Mouse (Mus musculus) mouse embryonic stem cell (cell line): ENCODE results near the gene Olfr1360.
"Not testable (repeated sequence)": the region's sequence is repeated elsewhere in the genome, so short reads cannot be mapped to it uniquely, and the experiment has no call there.

Experiments used
- in situ Hi-C, 2 experiments: fragments of 300-500 bp; cut with MboI; formaldehyde crosslinking; loops; 1 replicate in 1 of 2; 3 replicates in 1 of 2; pipeline ENCODE4 v1.14.3; 2019 to 2020; ENCODE audit warnings: low sequenced_read_pairs in 2 of 2, low pct_unique_long_range_greater_than_20kb in 1 of 2, mixed read lengths in 1 of 2; ENCODE audit not compliant: unreplicated experiment in 1 of 2

Gene Olfr1360

DNA sequence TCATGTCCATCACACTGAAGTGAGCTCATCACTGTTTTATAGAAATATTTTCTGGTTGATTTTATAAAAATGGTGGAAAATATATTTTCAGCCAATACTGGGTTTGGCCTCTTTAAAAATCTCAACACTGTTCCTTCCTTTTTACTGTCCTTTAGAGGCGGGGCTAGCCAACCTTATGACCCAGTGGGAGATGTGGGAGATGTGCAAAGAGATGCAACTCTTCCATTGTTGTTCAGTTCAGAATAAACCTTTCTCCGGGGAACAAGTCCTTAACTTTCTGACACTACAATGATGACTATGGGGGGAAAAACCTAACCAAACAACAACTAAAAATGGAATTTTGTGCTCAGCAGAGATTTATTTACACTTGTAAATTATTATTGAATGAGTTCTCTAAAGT lies at the start of gene Olfr1360:
Gene Olfr1360 (minus strand): TSS at position 101 of the 400 bp plus-strand sequence.
- in situ Hi-C loops, result loop anchor here (25.0 kb wide), 1 partner anchor 290 kb away; no protein-coding TSS in a partner anchor

DNA sequence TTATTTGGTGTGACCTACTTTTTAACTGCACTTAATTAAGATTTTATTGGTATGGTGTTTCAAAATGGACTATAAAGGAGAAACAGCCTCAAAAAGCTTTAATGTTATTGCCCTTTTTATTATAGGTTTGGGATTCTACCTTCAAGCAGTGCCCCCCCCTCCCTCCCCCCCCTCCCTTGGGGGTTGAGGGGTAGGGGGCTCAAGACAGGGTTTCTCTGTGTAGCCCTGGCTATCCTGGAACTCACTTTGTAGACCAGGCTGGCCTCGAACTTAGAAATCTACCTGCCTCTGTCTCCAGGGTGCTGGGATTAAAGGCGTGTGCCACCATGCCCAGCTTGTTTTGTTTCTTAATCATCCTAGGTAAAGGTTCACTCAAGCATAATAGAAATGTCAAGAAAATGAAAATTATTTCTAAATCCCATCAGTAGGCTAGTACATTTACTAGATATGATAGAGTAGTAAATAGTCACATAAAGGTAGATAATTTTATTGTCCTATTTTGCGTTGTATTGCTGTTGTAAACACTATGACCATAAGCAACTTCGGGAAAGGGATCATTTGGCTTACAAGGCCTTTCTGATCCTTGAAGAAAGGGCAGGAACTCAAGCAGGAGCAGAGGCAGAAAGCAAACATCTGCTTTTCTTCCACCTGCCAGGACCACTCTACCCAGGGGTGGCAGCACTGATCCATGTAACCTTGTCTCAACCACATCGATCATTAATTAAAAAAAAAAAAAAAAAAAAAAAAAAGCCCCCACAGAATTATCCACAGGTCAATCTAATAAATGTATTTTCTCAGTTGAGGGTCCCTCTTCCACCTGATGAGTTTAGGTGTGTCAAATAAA lies 46.0 kb upstream of the Olfr1360 start:
- in situ Hi-C loops, result no loop called here

DNA sequence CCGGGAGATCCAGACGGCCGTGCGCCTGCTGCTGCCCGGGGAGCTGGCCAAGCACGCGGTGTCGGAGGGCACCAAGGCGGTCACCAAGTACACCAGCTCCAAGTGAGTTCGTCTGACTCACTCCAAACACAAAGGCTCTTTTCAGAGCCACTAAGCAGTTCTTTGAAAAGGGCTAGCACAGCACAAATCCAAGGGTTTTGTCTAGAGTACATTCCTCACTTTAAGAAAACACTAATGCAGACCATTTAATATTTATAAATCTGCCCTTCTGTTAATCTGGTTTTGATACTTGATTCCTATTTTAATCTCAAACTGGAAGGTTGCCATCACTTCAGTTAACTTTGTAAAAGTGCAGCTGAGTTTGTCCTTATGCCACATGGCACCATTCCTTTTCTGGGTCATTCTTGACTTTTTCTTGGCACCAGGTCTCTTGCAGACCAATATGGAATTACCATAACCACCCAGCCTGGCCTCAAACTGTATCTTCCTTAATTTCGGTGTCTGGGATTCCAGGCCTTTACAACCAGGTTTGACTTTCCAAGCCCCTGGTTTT lies 45.2 kb upstream of the Olfr1360 start:
- in situ Hi-C loops, result no loop called here

DNA sequence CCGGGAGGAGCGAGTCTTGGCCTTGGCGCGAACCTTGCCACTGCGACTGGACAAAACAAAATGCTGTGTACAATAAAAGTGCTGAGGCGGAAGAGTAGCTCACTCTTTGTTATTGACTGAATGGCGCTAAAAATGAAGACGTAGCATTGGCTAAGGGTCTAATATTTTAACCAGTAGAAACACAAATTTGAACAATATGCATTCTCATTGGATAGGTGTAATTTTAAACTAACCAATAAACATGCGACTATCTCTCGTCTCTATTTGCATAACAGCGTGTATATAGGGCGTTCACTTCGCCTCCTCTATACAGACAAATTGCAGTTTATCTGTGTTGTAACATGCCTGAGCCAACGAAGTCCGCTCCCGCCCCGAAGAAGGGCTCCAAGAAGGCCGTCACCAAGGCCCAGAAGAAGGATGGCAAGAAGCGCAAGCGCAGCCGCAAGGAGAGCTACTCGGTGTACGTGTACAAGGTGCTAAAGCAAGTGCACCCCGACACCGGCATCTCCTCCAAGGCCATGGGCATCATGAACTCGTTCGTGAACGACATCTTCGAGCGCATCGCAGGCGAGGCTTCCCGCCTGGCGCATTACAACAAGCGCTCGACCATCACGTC lies 44.7 kb upstream of the Olfr1360 start, which contains the start of gene Hist1h2bm:
Gene Hist1h2bm (plus strand): TSS at position 288 of the 616 bp plus-strand sequence.
- in situ Hi-C loops, result not testable (repeated sequence)

DNA sequence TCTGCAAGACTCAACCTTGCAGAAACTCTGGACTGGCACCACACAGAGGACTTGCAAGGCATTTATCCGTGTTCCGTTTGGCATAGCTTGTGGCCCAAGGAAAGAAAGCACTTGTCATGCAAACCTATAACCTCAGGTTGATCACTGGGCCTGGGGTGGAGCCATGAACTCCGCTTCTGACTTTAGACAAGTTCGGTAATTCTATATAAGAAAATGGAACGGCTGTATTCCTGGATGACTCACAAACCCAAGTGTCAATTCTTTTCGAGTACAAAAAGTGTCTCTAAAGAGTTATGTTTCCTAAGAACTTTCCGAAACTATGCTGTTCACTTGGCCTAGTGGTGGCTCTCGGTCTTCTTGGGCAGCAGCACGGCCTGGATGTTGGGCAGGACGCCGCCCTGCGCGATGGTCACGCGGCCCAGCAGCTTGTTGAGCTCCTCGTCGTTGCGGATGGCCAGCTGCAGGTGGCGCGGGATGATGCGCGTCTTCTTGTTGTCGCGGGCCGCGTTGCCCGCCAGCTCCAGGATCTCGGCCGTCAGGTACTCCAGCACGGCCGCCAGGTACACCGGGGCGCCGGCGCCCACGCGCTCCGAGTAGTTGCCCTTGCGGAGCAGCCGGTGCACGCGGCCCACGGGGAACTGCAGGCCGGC lies 44.0 kb upstream of the Olfr1360 start:
- in situ Hi-C loops, result not testable (repeated sequence)

DNA sequence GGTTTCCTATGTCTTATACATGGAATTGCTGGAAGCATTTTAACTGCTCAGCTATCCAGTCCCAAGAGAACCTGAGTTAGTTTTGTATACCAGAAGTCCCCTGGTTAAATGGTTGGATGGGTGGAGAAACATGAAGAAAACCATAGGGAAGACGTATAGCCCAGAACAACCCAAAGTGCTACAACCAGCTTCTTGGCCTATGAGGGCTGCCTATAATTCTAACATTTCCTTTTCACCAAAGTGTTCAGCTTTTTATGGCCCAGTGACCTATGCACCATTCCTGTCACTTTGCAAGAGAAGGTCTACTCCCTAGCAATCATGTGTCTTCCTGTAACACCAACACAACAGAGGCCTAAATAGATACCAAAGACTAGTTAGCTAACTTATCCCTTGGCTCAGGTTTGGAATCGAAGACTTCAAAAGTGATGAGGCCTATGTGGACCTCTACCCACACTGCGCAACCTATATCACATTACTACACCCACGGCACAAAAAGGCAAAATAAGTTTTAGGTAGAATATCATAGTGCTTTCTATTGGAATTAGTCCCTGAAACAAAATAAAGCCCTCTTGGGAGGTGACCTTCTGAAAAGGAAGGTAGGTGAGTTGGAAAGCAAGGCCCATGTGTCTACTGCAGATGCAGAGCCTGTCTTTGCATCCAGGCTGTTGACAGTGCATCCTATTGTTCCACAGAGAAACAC lies 41.3 kb upstream of the Olfr1360 start:
- in situ Hi-C loops, result loop anchor here in 1 of 2 experiments (10.0 kb wide), 1 partner anchor 316 kb away; the partner anchor contains the start of genes Hist1h2ah and Hist1h2bk

DNA sequence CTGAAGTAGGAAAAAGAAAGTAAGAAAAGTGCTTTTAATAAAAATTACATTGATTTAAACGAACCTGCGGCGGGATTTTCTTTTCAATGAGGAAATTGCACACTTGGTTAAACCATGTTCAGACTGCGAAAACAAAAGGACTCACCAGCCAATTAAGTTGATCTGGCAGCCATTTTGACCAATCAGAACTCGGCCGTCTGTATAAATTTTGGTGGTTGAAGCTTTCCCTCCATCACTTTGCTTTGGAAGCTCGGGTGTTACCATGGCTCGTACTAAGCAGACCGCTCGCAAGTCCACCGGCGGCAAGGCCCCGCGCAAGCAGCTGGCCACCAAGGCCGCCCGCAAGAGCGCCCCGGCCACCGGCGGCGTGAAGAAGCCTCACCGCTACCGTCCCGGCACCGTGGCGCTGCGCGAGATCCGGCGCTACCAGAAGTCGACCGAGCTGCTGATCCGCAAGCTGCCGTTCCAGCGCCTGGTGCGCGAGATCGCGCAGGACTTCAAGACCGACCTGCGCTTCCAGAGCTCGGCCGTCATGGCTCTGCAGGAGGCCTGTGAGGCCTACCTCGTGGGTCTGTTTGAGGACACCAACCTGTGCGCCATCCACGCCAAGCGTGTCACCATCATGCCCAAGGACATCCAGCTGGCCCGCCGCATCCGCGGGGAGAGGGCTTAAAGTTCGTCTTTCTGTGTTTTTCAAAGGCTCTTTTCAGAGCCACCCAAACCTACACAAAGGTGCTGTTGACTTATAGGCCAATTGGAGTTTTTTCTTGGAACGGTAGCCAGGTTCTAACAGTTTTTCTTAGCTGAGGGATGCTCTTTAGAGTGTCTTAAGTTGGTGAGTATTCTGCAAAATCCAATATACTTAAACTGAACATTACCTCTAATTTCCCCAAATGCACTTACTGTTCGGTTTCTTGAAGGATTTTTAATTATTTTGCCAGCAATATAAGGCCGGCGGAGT lies 40.5 kb upstream of the Olfr1360 start, which contains the start of gene Hist1h3h:
Gene Hist1h3h (plus strand): TSS at position 263 of the 961 bp plus-strand sequence.
- in situ Hi-C loops, result loop anchor here in 1 of 2 experiments (10.0 kb wide), 1 partner anchor 317 kb away; the partner anchor contains the start of genes Hist1h2ah and Hist1h2bk

DNA sequence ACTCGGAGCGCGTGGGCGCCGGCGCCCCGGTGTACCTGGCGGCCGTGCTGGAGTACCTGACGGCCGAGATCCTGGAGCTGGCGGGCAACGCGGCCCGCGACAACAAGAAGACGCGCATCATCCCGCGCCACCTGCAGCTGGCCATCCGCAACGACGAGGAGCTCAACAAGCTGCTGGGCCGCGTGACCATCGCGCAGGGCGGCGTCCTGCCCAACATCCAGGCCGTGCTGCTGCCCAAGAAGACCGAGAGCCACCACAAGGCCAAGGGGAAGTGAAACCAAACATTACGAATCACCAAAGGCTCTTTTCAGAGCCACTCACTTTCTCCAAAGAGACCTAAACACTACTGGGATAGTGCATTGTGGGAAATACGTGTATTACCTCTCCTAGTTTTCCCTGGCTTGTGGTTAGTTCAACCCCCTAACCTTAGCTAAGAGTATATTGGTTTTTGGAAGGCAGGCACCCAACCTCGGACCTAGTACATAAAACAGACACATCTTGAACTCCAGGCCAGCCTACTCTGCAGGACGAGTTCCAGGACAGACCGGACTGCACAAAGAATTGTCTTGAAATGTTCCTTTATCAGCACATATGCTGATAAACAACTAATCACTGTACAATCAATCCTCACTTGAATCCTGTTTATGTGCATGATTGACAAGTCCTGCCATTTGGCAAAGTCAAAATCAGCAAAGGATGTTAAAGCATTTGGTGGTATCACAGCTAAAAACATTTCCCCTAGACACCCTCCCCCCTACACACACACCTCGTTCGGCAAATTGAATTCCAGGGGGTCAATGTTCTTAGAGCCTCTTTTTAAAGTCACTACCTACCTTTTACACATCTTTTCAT lies 39.6 kb upstream of the Olfr1360 start:
- in situ Hi-C loops, result loop anchor here in 1 of 2 experiments (10.0 kb wide), 1 partner anchor 318 kb away; the partner anchor contains the start of genes Hist1h2ah and Hist1h2bk

DNA sequence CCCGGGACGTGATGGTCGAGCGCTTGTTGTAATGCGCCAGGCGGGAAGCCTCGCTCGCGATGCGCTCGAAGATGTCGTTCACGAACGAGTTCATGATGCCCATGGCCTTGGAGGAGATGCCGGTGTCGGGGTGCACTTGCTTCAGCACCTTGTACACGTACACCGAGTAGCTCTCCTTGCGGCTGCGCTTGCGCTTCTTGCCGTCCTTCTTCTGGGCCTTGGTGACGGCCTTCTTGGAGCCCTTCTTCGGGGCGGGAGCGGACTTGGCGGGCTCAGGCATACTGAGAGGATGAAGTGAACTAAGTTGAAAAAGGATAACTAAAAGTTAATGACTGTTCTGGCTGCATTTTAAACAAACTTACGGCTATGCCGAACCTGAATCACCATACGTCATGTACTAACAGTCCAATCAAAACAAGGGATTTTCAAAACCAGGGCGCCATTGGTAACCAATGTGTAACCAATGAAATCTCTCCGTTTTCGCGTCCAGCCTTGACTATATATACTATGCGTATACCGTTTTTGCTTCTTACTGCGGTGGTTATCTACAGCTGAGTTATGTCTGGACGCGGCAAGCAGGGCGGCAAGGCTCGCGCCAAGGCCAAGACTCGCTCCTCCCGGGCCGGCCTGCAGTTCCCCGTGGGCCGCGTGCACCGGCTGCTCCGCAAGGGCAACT lies 38.8 kb upstream of the Olfr1360 start, which contains the start of the genes Hist1h2bl and Hist1h2ai:
Gene Hist1h2bl (minus strand): TSS at position 280 of the 676 bp plus-strand sequence.
Gene Hist1h2ai (plus strand): TSS at position 559 of the 676 bp plus-strand sequence.
- in situ Hi-C loops, result loop anchor here in 1 of 2 experiments (10.0 kb wide), 1 partner anchor 319 kb away; the partner anchor contains the start of genes Hist1h2ah and Hist1h2bk

DNA sequence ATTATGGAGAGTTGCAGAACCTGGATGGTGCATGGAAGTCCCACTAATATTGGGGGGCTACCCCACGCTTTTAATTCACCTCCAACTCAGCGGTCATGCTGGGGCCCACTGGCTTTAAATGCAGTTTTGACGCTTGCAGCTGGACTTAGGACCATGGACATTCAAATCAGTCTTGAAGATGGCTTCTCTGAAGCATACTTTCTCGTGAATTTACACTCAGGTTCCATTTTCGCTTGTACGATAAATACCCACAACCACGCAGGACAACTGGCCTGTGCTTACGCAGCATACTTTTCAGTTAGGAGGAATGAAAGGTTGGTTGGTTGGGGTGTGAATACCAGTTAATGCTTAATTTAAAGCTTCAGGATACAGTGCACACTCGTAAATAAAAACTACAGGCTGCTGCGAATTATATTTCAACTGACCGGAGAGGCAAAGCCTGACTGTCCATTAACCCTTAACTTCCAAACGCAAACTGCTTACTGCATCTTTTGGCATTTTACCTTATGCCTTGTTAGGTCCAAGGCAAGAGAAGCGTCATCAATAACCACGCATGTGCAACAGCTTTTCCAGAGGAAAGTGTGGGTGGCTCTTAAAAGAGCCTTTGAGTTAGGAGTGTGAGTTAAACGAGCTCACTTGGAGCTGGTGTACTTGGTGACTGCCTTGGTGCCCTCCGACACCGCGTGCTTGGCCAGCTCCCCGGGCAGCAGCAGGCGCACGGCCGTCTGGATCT lies 38.1 kb upstream of the Olfr1360 start:
- in situ Hi-C loops, result loop anchor here in 1 of 2 experiments (10.0 kb wide), 1 partner anchor 320 kb away; the partner anchor contains the start of genes Hist1h2ah and Hist1h2bk

DNA sequence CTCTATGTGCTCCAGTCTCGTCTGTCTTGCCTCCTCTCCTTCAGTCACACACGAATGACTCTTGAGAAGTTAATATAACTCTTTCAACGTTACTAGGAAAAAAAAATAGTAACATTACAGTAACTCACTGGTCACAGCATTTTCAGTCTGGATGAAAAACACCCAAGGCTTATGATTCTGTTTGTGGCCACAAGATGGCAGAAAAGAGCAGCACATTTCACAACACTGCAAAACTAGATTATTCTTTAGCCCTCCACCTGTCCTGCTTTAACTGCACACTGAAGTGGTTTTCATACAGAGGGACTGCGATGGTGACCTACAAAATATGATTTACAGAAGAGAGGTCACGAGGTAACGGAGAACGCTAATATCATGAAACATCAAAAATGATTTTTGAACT lies 37.5 kb upstream of the Olfr1360 start:
- in situ Hi-C loops, result loop anchor here (5.0 to 10.0 kb wide), 2 partner anchors 313 to 320 kb away; partner anchors contain the start of genes Hist1h2ah (in 1 of the 2) and Hist1h2bk (in 1 of the 2)

DNA sequence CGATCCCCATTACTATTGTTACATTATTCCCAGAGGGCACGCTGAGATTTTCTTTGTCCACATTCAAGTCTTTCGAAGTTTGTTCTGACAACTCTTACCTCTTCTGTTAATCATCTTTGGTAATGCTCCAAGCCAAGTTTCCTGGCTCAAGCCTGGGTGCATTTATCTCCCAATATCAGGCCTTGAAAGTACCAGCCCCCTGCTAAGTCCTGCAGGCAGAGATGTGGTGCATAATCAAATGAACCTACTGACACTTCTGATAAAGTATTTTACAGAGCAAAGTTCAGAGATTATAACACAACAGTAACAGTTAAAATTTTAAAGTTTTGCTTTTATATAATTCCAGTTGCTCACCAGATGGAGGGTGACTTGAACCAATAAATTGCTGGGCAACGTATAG lies 34.5 kb upstream of the Olfr1360 start:
- in situ Hi-C loops, result loop anchor here (5.0 to 10.0 kb wide), 2 partner anchors 316 to 323 kb away; partner anchors contain the start of genes Hist1h2ah (in 1 of the 2) and Hist1h2bk (in 1 of the 2)

DNA sequence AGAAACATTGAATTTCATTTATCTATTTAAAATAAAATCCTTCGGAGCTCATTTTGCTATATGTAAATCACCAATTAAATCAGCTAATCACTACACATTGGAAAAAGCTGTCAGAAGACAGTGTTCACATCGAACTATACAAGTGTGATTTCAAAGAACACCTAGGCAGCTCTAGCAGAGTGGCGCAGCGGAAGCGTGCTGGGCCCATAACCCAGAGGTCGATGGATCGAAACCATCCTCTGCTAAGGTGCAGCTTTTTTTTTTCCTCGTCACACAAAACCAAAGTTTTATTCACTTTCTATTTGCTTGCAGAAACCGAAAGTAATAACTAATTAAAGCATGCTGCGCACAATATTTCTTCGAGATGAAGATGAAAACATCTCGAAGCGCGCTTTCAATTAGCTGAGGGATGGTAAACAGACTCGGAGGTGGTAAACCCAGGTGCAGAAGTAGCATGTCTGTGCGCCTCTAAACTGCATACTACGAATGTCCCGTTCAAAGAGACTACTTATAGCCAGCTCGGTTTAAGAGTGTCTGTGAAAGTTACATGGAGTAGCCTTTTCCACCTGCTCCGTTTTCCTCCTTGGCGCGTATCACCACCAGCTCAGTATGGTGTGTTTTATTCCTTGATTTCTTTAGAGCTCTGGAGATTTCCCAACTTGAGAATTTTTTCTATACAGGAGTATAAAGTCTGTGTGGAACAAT lies 33.8 kb upstream of the Olfr1360 start:
- in situ Hi-C loops, result loop anchor here (5.0 to 10.0 kb wide), 2 partner anchors 316 to 324 kb away; partner anchors contain the start of genes Hist1h2ah (in 1 of the 2) and Hist1h2bk (in 1 of the 2)
